Mouse (Mus musculus) small intestine, adult 2 months (tissue): ENCODE data around the gene Apbb2.

Experiments used
- CTCF ChIP-seq: fragments of 200-500 bp; IDR thresholded peaks from 2 replicates; pipeline ENCODE4 v1.5.1; 2012; ENCODE audit warnings: low read depth, mild to moderate bottlenecking, control low read depth, inconsistent platforms, low read length, moderate library complexity, mixed read lengths; ENCODE audit not compliant: insufficient replicate concordance, insufficient read length; ENCODE audit errors: extremely low read depth
- POLR2A ChIP-seq: fragments of 200-500 bp; IDR thresholded peaks from 2 replicates; pipeline ENCODE4 v1.6.1; 2012; ENCODE audit warnings: low read depth, mild to moderate bottlenecking, control low read depth, inconsistent platforms, low read length, moderate library complexity

GRCm38 (mm10) chr5:66528567-66528966, 90.0 kb downstream of the Apbb2 start:
- no peak for TF ChIP-seq POLR2A
- TF ChIP-seq CTCF, result no peak
